Mouse (Mus musculus) testis, postnatal 14 days (tissue): ENCODE results near the gene Lin28b.

Experiments
- DNase-seq: peaks from one replicate; pipeline ENCODE4 v3.0.0; 2021; ENCODE audit warnings: low spot score

The Lin28b gene

DNA sequence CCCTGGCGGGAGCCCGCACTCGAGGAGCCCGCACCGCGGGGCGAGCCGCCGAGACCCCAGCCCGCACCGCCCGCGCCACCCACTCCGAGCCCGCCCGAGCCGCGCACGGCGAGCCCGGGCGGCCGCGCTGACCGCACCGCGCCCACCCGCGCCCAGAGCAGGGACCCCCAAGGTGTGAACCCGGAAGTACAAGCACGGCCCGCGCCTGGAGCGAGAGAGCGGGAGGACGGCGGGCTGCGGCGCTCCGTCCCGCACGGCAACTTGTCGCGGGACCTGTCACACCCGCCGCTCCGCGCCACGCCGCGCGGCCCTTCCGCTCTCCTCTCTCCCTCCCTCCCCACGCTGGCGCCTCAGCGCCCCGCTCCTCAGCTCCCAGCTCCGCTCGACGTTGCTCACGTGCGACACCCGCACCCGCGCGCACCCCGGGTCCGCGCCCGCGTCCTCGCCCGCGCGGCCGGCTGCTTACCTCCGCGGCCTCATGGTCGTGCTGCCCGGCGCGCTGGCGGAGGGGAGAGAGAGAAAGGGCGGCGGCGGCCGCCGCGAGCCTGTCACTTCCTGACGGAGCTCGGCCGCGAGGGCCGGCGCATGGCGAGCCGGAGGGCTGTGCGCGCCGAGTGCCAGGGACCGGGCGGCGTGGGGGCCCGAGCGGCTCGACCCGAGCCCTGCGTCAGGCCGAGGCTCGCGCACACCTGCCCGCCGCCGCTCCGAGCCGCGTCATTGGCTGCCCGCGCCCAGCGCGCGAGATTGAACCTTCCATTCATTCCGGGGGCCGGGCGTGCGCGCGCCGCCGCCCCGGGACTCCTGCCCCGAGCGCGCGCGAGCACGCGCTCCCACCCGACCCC lies at the start of gene Lin28b:
TSS of gene Lin28b (minus strand) at position 635 of the 842 bp plus-strand sequence.
- DNase-seq, result peak; percentile 86

DNA sequence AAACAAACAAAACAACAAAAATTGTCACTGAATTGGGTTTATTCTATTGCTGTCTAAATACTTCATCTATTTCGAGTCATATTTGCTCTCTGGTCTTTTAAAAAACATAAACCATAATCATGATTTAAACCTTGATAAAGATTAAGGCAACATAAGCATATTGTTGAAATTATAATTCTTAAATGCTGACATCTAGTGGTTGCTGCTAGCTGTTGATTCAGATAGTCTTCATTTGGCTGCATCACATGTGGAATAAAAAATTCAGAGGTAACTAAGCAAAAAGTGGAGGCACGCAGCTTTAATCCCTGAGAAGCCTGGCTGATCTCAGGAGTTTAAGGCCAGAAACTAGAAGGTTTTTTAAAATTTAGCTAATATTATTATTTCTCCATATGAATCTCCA lies 25.6 kb upstream of the Lin28b start:
- no peak for DNase-seq

DNA sequence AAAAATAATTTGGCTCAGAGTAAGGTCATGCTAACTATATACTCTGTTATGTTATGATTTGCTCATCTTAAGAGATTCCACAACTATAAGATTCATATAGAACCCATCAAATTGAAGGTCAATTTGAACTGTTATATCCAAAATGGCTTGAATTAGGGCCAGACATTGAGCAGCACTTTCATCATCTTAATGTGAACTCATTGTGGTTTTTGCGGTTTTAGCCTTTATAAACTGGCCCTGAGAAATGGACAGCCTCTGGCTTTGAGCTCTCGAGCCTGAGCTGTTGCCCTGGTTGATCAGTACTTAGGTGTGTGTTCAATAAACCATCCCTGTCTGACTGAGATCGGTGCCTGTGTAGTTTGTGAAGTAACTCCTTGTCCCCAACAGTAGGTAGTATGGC lies 24.5 kb upstream of the Lin28b start:
- DNase-seq, result no peak

GRCm38 (mm10) chr10:45500259-45500658 lies 14.1 kb upstream of the Lin28b start:
- no peak for DNase-seq

GRCm38 (mm10) chr10:45486603-45486946 lies 380 bp upstream of the Lin28b start:
- no peak for DNase-seq

- DNase-seq, result no peak
Measured at GRCm38 (mm10) chr10:45485226-45485760, 902 bp downstream of the Lin28b start.

- DNase-seq, result no peak
Measured at GRCm38 (mm10) chr10:45483210-45483609, 3.0 kb downstream of the Lin28b start.

DNA sequence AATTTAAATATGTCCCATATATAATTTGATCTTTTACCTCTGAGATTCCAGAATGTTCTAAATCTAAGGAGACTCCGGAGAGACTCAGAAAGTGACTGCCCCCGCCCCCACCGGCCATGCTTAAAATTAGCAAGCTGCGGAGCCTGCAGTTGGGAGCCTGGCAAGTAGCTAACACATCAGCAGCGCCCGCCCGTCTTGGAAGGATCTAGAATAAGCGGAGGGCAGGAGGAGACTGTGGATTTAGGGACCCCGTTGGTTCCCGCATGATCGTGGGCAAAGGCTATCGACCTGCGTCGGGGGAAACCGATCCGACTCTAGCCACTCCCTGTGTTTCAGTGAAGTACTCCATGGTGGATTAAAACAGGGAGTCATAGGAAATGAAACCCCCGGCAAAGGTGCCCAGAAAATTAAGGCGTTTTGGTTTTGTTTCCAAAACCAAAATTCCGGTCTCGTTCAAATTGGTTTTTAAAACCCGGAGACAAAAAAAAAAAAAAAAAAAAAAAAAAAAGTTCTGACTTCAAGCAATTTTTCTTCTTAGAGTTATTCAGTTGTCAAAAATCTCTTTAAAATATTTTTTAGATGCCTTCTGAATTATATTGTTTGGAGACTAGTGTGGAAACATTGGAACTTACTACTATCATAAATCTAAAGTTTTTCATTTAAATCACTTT lies 12.4 kb downstream of the Lin28b start:
- no peak for DNase-seq

GRCm38 (mm10) chr10:45473143-45473484 lies 13.1 kb downstream of the Lin28b start:
- DNase-seq, result no peak

GRCm38 (mm10) chr10:45472431-45473142 lies 13.6 kb downstream of the Lin28b start:
- no peak for DNase-seq

DNA sequence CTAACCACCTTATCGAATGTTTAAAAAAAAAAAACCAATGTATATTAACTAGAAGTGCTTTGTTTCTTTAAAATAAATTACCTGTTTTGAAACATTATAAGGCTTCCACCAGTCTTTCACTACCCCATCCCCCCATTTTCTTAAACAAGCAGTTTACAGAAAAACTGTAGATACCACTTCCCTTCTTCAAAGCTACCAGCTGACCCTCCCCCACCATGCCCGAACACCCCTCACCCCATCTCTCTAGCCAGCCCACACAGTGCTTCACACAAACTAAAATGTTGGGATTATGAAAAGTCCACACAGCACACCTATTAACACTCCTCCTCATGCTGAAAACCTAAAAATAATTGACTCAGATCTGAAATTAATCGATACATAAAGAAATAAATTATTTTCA lies 14.9 kb downstream of the Lin28b start:
- DNase-seq, result no peak

GRCm38 (mm10) chr10:45470079-45470739 lies 16.0 kb downstream of the Lin28b start:
- no peak for DNase-seq

DNA sequence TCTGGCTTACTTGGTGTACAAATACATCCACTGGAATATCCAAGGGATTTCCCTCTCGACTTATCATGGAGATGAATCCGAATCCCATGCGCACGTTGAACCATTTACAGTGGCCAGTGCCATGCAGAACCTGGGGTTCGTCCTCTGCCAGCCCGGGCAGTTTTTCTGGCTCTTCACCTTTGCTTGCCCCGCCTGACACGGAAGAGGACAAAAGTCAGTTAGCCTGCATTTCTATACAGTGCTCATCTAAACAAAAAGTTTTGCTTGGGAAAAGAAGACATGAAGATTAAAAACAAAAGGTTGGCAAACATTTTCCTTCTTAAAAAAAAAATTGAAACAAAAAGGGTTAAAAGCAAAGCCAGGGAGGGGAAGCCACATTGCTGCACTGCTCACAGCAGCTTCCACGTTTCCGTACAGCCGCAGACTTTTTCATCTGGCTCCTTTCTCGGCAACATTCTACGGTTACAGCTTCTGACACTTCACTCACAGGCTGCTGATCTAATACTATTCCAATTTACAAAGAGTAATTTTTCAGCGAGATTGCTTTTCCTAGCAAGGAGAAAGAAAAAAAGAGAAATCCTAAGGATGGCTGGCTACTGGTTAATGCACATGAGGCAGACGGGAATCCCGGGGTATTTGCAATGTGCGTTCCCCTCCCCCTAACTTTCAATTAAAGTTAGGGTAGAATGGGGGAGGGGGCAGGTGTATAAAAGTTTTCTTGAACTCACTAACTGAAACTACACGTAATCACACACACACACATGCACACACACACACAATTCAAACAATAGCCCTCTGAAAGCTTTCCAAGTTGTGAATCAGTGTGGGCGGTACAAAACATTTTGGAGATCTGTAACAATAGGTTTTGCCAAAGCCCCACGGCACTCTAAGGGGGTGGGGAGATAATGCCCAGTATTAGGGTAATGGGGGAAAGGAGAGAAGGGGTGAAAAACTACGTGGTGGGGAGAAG lies 16.9 kb downstream of the Lin28b start:
- DNase-seq, result no peak

- DNase-seq, result no peak
Measured at GRCm38 (mm10) chr10:45468180-45468915, 17.8 kb downstream of the Lin28b start.

DNA sequence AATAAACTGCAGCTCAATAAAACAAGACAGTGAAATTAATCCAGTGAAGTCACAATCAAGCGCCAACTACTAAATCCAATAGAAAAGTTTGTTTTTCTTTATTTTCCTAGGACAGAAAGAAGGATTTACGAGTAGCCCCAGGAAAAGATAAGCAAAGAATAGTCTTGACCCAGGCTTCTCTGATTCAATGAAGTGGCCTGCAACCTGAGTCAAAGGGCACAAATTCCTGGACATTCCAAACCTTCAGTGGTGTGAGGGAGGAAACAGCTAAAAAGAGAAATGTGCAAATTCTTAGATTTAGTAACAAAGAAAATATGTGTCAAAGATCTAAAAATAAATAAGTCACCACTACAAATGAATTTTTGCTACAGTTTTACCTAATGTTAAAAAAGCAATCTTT lies 27.6 kb downstream of the Lin28b start:
- DNase-seq, result no peak

DNA sequence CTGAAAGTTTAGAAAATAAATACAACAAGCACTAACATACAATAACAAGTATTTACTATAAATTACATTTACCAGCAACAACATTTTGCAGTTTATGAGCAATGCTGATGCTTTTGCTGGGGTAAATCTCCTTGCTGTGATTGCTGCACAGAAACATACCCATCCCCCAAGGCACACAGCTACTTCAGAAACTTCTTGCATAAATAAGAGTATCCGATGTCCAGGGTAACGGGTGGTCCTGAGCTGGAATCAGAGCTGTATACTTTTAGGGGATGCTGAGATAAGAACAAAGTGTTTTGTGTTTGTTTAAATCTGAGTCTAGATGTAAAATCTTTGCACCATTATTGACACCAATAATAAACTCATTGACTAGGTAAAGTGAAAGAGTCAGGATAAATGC lies 28.1 kb downstream of the Lin28b start:
- no peak for DNase-seq

GRCm38 (mm10) chr10:45446625-45447024 lies 39.6 kb downstream of the Lin28b start:
- DNase-seq, result no peak

- no peak for DNase-seq
Measured at GRCm38 (mm10) chr10:45446215-45446614, 40.0 kb downstream of the Lin28b start.

- no peak for DNase-seq
Measured at GRCm38 (mm10) chr10:45422372-45422771, 63.8 kb downstream of the Lin28b start.

DNA sequence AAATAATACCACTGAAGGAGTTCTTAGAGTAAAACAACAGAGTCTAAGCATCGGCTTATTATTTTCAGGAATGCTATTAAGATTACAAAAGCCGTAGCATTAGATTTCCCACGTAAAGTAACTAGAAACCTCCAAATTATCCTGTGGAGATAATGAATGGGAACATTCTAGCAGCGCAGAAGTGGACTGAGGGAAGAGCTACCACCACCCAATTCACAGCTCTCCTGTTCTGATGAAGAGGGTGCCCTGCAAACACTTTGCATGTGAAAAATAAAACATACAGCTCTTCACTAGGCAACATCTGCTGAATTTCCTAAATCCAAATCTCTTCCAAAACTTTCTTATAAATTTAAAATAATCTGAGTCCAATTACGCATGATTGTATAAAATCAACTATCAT lies 74.1 kb downstream of the Lin28b start:
- no peak for DNase-seq
